Mouse (Mus musculus): Measurements from ENCODE around the gene Csf2. TPM values are rescaled to one million over a fixed set of nuclear protein-coding genes. Genes with fewer than 3 reads are reported as not detected.

The Csf2 gene
- polyA plus RNA-seq, 1 experiment from 2014 or later, result not detected

GRCm38 (mm10) chr11:54214499-54215443 lies 34.7 kb downstream of the Csf2 start:
- Histone ChIP-seq H3K4me3 (ENCODE audit: low read length) (no peak overlapping the region), H3K9ac (replicated peaks; ENCODE audit: low read length) (no peak overlapping the region), H3K27me3 (ENCODE audit: insufficient read depth, low read length) (no peaks in the 10 kb centered on the region), H3K4me1 (ENCODE audit: insufficient read depth, low read length) (peaks cover 4% of the 10 kb centered on the region; the same call in 1 of the 2 replicates), H3K27ac (ENCODE audit: low read length) (no peak overlapping the region), H3K9me3 (ENCODE audit: low read length) (no peaks in the 10 kb centered on the region), H3K4me2 (replicated peaks; ENCODE audit: low read depth, low read length) (no peak overlapping the region), H3K36me3 (ENCODE audit: insufficient read depth, low read length) (no peaks in the 10 kb centered on the region)
- no peak; the same call in 1 of the 2 replicates for ATAC-seq (ENCODE audit: low FRiP score, low TSS enrichment)
- 69% methylated on average over 9 of the region's 9 CpGs for WGBS

- Histone ChIP-seq H3K27ac (ENCODE audit: low read length) (no peak overlapping the region), H3K36me3 (ENCODE audit: insufficient read depth, low read length) (no peaks in the 10 kb centered on the region), H3K4me3 (ENCODE audit: low read length) (no peak overlapping the region), H3K9me3 (ENCODE audit: low read length) (no peaks in the 10 kb centered on the region), H3K9ac (replicated peaks; ENCODE audit: low read length) (no peak overlapping the region), H3K4me2 (replicated peaks; ENCODE audit: low read depth, low read length) (no peak overlapping the region), H3K27me3 (ENCODE audit: insufficient read depth, low read length) (no peaks in the 10 kb centered on the region), H3K4me1 (ENCODE audit: insufficient read depth, low read length) (peaks cover 4% of the 10 kb centered on the region; the same call in 1 of the 2 replicates)
- ATAC-seq (ENCODE audit: low FRiP score, low TSS enrichment), result no peak
- WGBS, result 80% methylated on average over 5 of the region's 5 CpGs
Measured at GRCm38 (mm10) chr11:54213631-54214030, 35.8 kb downstream of the Csf2 start.

GRCm38 (mm10) chr11:54206993-54207392 lies 42.5 kb downstream of the Csf2 start:
- 57% methylated on average over 5 of the region's 5 CpGs for WGBS
- Histone ChIP-seq H3K9ac (replicated peaks; ENCODE audit: low read length) (no peak overlapping the region), H3K9me3 (ENCODE audit: low read length) (no peaks in the 10 kb centered on the region), H3K27ac (ENCODE audit: low read length) (no peak overlapping the region), H3K36me3 (ENCODE audit: insufficient read depth, low read length) (no peaks in the 10 kb centered on the region), H3K4me3 (ENCODE audit: low read length) (no peak overlapping the region), H3K4me2 (replicated peaks; ENCODE audit: low read depth, low read length) (no peak overlapping the region), H3K27me3 (ENCODE audit: insufficient read depth, low read length) (no peaks in the 10 kb centered on the region), H3K4me1 (ENCODE audit: insufficient read depth, low read length) (no peaks in the 10 kb centered on the region)
- ATAC-seq (ENCODE audit: low FRiP score, low TSS enrichment), result no peak

GRCm38 (mm10) chr11:54205366-54205765 lies 44.1 kb downstream of the Csf2 start:
- Histone ChIP-seq H3K9me3 (ENCODE audit: low read length) (no peaks in the 10 kb centered on the region), H3K4me1 (ENCODE audit: insufficient read depth, low read length) (no peaks in the 10 kb centered on the region), H3K27ac (ENCODE audit: low read length) (no peak overlapping the region), H3K4me2 (replicated peaks; ENCODE audit: low read depth, low read length) (no peak overlapping the region), H3K9ac (replicated peaks; ENCODE audit: low read length) (no peak overlapping the region), H3K27me3 (ENCODE audit: insufficient read depth, low read length) (no peaks in the 10 kb centered on the region), H3K4me3 (ENCODE audit: low read length) (no peak overlapping the region), H3K36me3 (ENCODE audit: insufficient read depth, low read length) (no peaks in the 10 kb centered on the region)
- WGBS, result 86% methylated on average over 6 of the region's 6 CpGs
- no peak for ATAC-seq (ENCODE audit: low FRiP score, low TSS enrichment)

GRCm38 (mm10) chr11:54204781-54205180 lies 44.7 kb downstream of the Csf2 start:
- no peak overlapping the region for H3K4me3 ChIP-seq (ENCODE audit: low read length)
- H3K27me3 ChIP-seq (ENCODE audit: insufficient read depth, low read length), result no peaks in the 10 kb centered on the region
- 91% methylated on average over 2 of the region's 2 CpGs for WGBS
- no peak for ATAC-seq (ENCODE audit: low FRiP score, low TSS enrichment)
- no peaks in the 10 kb centered on the region for H3K9me3 ChIP-seq (ENCODE audit: low read length)
- H3K4me2 ChIP-seq (replicated peaks; ENCODE audit: low read depth, low read length), result no peak overlapping the region
- H3K9ac ChIP-seq (replicated peaks; ENCODE audit: low read length), result no peak overlapping the region
- no peak overlapping the region for H3K27ac ChIP-seq (ENCODE audit: low read length)
- no peaks in the 10 kb centered on the region for H3K4me1 ChIP-seq (ENCODE audit: insufficient read depth, low read length)
- H3K36me3 ChIP-seq (ENCODE audit: insufficient read depth, low read length), result no peaks in the 10 kb centered on the region

GRCm38 (mm10) chr11:54203162-54203561 lies 46.3 kb downstream of the Csf2 start:
- Histone ChIP-seq H3K4me1 (ENCODE audit: insufficient read depth, low read length) (no peaks in the 10 kb centered on the region), H3K27ac (ENCODE audit: low read length) (no peak overlapping the region), H3K9ac (replicated peaks; ENCODE audit: low read length) (no peak overlapping the region), H3K36me3 (ENCODE audit: insufficient read depth, low read length) (no peaks in the 10 kb centered on the region), H3K9me3 (ENCODE audit: low read length) (0 out of 2 replicates have a peak, but pooled peaks cover 3% of the 10 kb centered on the region), H3K27me3 (ENCODE audit: insufficient read depth, low read length) (no peaks in the 10 kb centered on the region), H3K4me2 (replicated peaks; ENCODE audit: low read depth, low read length) (no peak overlapping the region), H3K4me3 (ENCODE audit: low read length) (no peak overlapping the region)
- no peak for ATAC-seq (ENCODE audit: low FRiP score, low TSS enrichment)
- 56% methylated on average over 2 of the region's 2 CpGs for WGBS

GRCm38 (mm10) chr11:54201881-54202685 lies 47.4 kb downstream of the Csf2 start:
- Histone ChIP-seq H3K27ac (ENCODE audit: low read length) (no peak overlapping the region), H3K4me1 (ENCODE audit: insufficient read depth, low read length) (no peaks in the 10 kb centered on the region), H3K9ac (replicated peaks; ENCODE audit: low read length) (no peak overlapping the region), H3K4me2 (replicated peaks; ENCODE audit: low read depth, low read length) (no peak overlapping the region), H3K9me3 (ENCODE audit: low read length) (0 out of 2 replicates have a peak, but pooled peaks cover 3% of the 10 kb centered on the region), H3K27me3 (ENCODE audit: insufficient read depth, low read length) (no peaks in the 10 kb centered on the region), H3K4me3 (ENCODE audit: low read length) (no peak overlapping the region), H3K36me3 (ENCODE audit: insufficient read depth, low read length) (no peaks in the 10 kb centered on the region)
- 71% methylated on average over 3 of the region's 3 CpGs for WGBS
- no peak for ATAC-seq (ENCODE audit: low FRiP score, low TSS enrichment)

- no peaks in the 10 kb centered on the region for H3K27me3 ChIP-seq (ENCODE audit: insufficient read depth, low read length)
- whole genome bisulfite sequencing, result 84% methylated on average over 5 of the region's 5 CpGs
- no peak for ATAC-seq (ENCODE audit: low FRiP score, low TSS enrichment)
Measured at GRCm38 (mm10) chr11:54201287-54201773, 48.1 kb downstream of the Csf2 start.

More at GRCm38 (mm10) chr11:54201287-54201773, 48.1 kb downstream of the Csf2 start:
- H3K27ac ChIP-seq (ENCODE audit: low read length), result no peak overlapping the region
- no peak overlapping the region for H3K4me2 ChIP-seq (replicated peaks; ENCODE audit: low read depth, low read length)
- H3K4me1 ChIP-seq (ENCODE audit: insufficient read depth, low read length), result no peaks in the 10 kb centered on the region
- no peak overlapping the region for H3K9ac ChIP-seq (replicated peaks; ENCODE audit: low read length)
- no peaks in the 10 kb centered on the region for H3K36me3 ChIP-seq (ENCODE audit: insufficient read depth, low read length)
- 0 out of 2 replicates have a peak, but pooled peaks cover 3% of the 10 kb centered on the region for H3K9me3 ChIP-seq (ENCODE audit: low read length)
- H3K4me3 ChIP-seq (ENCODE audit: low read length), result no peak overlapping the region

All from kidney, embryonic 16.5 days (tissue).